Mouse (Mus musculus): ENCODE results near the gene Cdh13. TPM values are rescaled to one million over a fixed set of nuclear protein-coding genes. Genes with fewer than 3 reads are reported as not detected.

Gene Cdh13
- total RNA-seq, 2 experiments from 2014 or later = 165 to 166 TPM

GRCm38 (mm10) chr8:119064523-119064922 lies 781.0 kb downstream of the Cdh13 start:
- DNase-seq = peak; percentile 46

- no peak for DNase-seq
Observed at GRCm38 (mm10) chr8:119072291-119072690, 788.8 kb downstream of the Cdh13 start.

- no peak for DNase-seq
Observed at GRCm38 (mm10) chr8:119085022-119085421, 801.5 kb downstream of the Cdh13 start.

GRCm38 (mm10) chr8:119098261-119098660 lies 814.7 kb downstream of the Cdh13 start:
- DNase-seq = no peak

- no peak for DNase-seq
Observed at GRCm38 (mm10) chr8:119102871-119103270, 819.3 kb downstream of the Cdh13 start.

GRCm38 (mm10) chr8:119109655-119110054 lies 826.1 kb downstream of the Cdh13 start:
- DNase-seq = no peak

GRCm38 (mm10) chr8:119112861-119113260 lies 829.3 kb downstream of the Cdh13 start:
- no peak for DNase-seq

- no peak for DNase-seq
Observed at GRCm38 (mm10) chr8:119121236-119121635, 837.7 kb downstream of the Cdh13 start.

GRCm38 (mm10) chr8:119127841-119128240 lies 844.3 kb downstream of the Cdh13 start:
- no peak for DNase-seq

- no peak for DNase-seq
Observed at GRCm38 (mm10) chr8:119128266-119128665, 844.7 kb downstream of the Cdh13 start.

- DNase-seq = no peak
Observed at GRCm38 (mm10) chr8:119156454-119156921, 873.0 kb downstream of the Cdh13 start.

- no peak for DNase-seq
Observed at GRCm38 (mm10) chr8:119158628-119159027, 875.1 kb downstream of the Cdh13 start.

- no peak for DNase-seq
Observed at GRCm38 (mm10) chr8:119159794-119160193, 876.3 kb downstream of the Cdh13 start.

GRCm38 (mm10) chr8:119164076-119164475 lies 880.5 kb downstream of the Cdh13 start:
- peak; percentile 23 for DNase-seq

- no peak for DNase-seq
Observed at GRCm38 (mm10) chr8:119177226-119177935, 893.8 kb downstream of the Cdh13 start.

GRCm38 (mm10) chr8:119180626-119181025 lies 897.1 kb downstream of the Cdh13 start:
- DNase-seq = no peak

GRCm38 (mm10) chr8:119195695-119196094 lies 912.2 kb downstream of the Cdh13 start:
- peak; percentile 44 for DNase-seq

GRCm38 (mm10) chr8:119196486-119197150 lies 913.1 kb downstream of the Cdh13 start:
- DNase-seq = peak; percentile 22

GRCm38 (mm10) chr8:119208567-119208966 lies 925.0 kb downstream of the Cdh13 start:
- DNase-seq = no peak

GRCm38 (mm10) chr8:119224547-119224946 lies 941.0 kb downstream of the Cdh13 start:
- peak; percentile 44 for DNase-seq

- no peak for DNase-seq
Observed at GRCm38 (mm10) chr8:119245181-119245580, 961.6 kb downstream of the Cdh13 start.

- no peak for DNase-seq
Observed at GRCm38 (mm10) chr8:119245641-119246040, 962.1 kb downstream of the Cdh13 start.

- no peak for DNase-seq
Observed at GRCm38 (mm10) chr8:119254358-119254757, 970.8 kb downstream of the Cdh13 start.

GRCm38 (mm10) chr8:119258642-119259041 lies 975.1 kb downstream of the Cdh13 start:
- DNase-seq = peak; percentile 16

All from gastrocnemius, postnatal 10 days (tissue).